Mouse (Mus musculus): Measurements from ENCODE around the gene Cma1.
"Not testable (repeated sequence)": the region's sequence is repeated elsewhere in the genome, so short reads cannot be mapped to it uniquely, and the experiment has no call there.

DNA sequence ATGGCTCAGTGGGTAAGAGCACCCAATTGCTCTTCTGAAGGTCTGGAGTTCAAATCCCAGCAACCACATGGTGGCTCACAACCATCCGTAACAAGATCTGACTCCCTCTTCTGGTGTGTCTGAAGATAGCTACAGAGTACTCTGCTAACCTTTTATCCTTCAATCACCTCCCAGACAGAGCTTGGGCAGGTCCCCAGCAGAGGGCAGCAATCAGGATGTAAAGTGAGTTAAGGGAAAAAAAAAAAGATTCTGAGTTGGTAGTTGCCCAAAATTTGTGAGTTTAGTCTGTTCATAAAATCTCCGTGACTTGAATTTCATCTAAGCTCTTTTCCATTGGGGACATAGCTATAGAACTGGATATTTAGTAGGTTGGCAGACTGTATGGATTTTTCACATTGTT lies 19.4 kb upstream of the Cma1 start:
- TF ChIP-seq CTCF (IDR thresholded peaks at IDR 0.05; ENCODE audit: insufficient read depth, low read length); POLR2A (IDR thresholded peaks at IDR 0.05; ENCODE audit: borderline replicate concordance, extremely low read depth, low read depth, low read length): not testable (repeated sequence)
